Mouse (Mus musculus) liver, postnatal 0 days (tissue): ENCODE results near the gene Meox1. TPM values are rescaled to one million over a fixed set of nuclear protein-coding genes. Genes with fewer than 3 reads are reported as not detected.

Experiments
- ATAC-seq: fragments of 200-750 bp; cut with Nextera tagmentation; 2 replicates; pipeline ENCODE4 v1.8.0; 2017; ENCODE audit warnings: mild to moderate bottlenecking, moderate library complexity
- DNase-seq: peaks from one replicate; pipeline ENCODE4 v3.0.0-alpha.2; 2016
- H3K27ac ChIP-seq: fragments of 300-500 bp; sonication (generic); 2 replicates; pipeline ENCODE4 v1.5.1; 2014; ENCODE audit warnings: antibody characterized with exemption, moderate library complexity, mild to moderate bottlenecking, low read depth
- H3K27me3 ChIP-seq: fragments of 300-500 bp; sonication (generic); 2 replicates; pipeline ENCODE4 v1.6.1; 2014; ENCODE audit warnings: low read length, control low read depth, mixed read lengths; ENCODE audit not compliant: insufficient read depth
- H3K36me3 ChIP-seq: fragments of 300-500 bp; sonication (generic); replicated peaks from 2 replicates; pipeline ENCODE4 v1.6.1; 2014; ENCODE audit warnings: mild to moderate bottlenecking, control low read depth, low read length, moderate library complexity, mixed read lengths; ENCODE audit not compliant: insufficient read depth
- H3K4me1 ChIP-seq: fragments of 300-500 bp; sonication (generic); 2 replicates; pipeline ENCODE4 v1.6.1; 2014; ENCODE audit warnings: antibody characterized with exemption, mild to moderate bottlenecking, control low read depth; ENCODE audit not compliant: insufficient read depth
- H3K4me2 ChIP-seq: fragments of 300-500 bp; sonication (generic); 2 replicates; pipeline ENCODE4 v1.6.1; 2014; ENCODE audit warnings: low read depth, mild to moderate bottlenecking, low read length, moderate library complexity, mixed read lengths
- H3K4me3 ChIP-seq: fragments of 300-500 bp; sonication (generic); 2 replicates; pipeline ENCODE4 v1.5.1; 2014; ENCODE audit warnings: low read depth, low read length
- H3K9ac ChIP-seq: fragments of 300-500 bp; sonication (generic); replicated peaks from 2 replicates; pipeline ENCODE4 v1.6.1; 2014; ENCODE audit warnings: mild to moderate bottlenecking, moderate library complexity
- H3K9me3 ChIP-seq: fragments of 300-500 bp; sonication (generic); 2 replicates; pipeline ENCODE4 v1.6.1; 2016; ENCODE audit warnings: mild to moderate bottlenecking, control low read depth, low read length, mixed read lengths
- CTCF ChIP-seq: sonication (generic); IDR thresholded peaks from 2 replicates; pipeline ENCODE4 v1.5.1; 2016; ENCODE audit warnings: antibody characterized with exemption, low read depth
- EP300 ChIP-seq: IDR thresholded peaks from 2 replicates; pipeline ENCODE4 v1.6.1; 2016; ENCODE audit warnings: antibody characterized with exemption, low read depth, mild to moderate bottlenecking
- WGBS: fragments of 180-500 bp; shearing (Covaris S2); extraction: QIAGEN DNeasy Blood & Tissue Kit; methylation state at CpG from one replicate; pipeline ENCODE4 v1.1.7; 2014; ENCODE audit not compliant: insufficient replicate concordance; 5-methylcytosine and 5-hydroxymethylcytosine counted together
- polyA plus RNA-seq: library from polyadenylated mRNA; unstranded; fragments of >200 nt; fragmentation: Nextera tagmentation; extraction: Ambion mirVana; gene quantifications from 2 replicates; pipeline ENCODE4 v1.2.1, GENCODE M21; 2015

Meox1 gene
- polyA plus RNA-seq, 1 experiment from 2014 or later, result 0.05 TPM

DNA sequence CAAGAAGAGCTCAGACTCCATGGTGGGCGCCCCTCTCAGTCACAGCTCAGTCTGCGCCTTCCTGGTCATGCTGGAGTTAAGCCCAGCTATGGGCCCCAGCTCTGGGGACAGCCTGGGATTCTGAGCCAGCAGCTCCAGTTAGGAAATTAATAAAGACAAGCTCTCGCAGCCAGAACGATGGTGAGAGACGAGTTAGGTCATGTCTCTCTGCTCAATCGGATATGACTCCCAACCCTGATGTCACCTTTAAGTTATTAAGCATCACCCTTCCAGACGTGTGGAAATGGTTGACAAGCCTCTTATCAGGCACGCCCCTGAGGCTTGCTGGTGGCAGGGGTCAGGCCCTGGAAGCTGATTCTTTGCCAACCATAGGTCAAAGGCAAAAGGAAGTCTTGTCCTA is 20.3 kb downstream of the Meox1 start:
- Histone ChIP-seq H3K4me1 (peaks cover 9% of the 10 kb centered on the region; the same call in 1 of the 2 replicates), H3K27me3 (0 out of 2 replicates have a peak, but pooled peaks cover 4% of the 10 kb centered on the region), H3K27ac (no peak overlapping the region), H3K36me3 (no peaks in the 10 kb centered on the region), H3K9me3 (no peaks in the 10 kb centered on the region), H3K4me2 (no peak overlapping the region), H3K9ac (no peak overlapping the region), H3K4me3 (no peak overlapping the region)
- no peak for DNase-seq
- 57% methylated on average over 8 of the region's 8 CpGs for WGBS
- TF ChIP-seq CTCF (no peak), EP300 (no peak)
- ATAC-seq, result no peak

DNA sequence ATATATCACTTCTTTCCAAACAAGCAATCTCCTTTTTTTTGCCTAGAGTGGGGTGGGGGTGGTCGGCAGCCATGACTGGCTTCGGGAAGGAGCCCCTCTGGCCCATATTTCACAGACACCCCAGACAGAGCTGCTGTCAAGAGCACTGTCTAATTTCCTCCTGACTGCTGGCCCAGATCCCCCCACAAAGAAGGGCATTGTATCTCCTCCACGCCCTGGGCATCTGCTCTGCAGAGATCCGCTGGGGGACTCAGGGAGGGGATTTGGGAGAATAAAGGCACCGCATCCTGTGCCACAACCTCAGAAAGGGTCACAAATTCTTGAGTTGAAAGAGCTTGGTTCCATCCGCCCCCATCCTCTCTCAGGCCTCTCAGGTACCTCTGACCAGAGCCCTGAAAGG is 22.7 kb downstream of the Meox1 start:
- Histone ChIP-seq H3K36me3 (no peaks in the 10 kb centered on the region), H3K9ac (no peak overlapping the region), H3K27ac (no peak overlapping the region), H3K4me3 (no peak overlapping the region), H3K4me2 (no peak overlapping the region), H3K27me3 (no peaks in the 10 kb centered on the region), H3K4me1 (0 out of 2 replicates have a peak, but pooled peaks cover 3% of the 10 kb centered on the region), H3K9me3 (no peaks in the 10 kb centered on the region)
- ATAC-seq (no peak), DNase-seq (no peak)
- TF ChIP-seq EP300 (no peak), CTCF (no peak)
- WGBS, result 68% methylated on average over 6 of the region's 6 CpGs

DNA sequence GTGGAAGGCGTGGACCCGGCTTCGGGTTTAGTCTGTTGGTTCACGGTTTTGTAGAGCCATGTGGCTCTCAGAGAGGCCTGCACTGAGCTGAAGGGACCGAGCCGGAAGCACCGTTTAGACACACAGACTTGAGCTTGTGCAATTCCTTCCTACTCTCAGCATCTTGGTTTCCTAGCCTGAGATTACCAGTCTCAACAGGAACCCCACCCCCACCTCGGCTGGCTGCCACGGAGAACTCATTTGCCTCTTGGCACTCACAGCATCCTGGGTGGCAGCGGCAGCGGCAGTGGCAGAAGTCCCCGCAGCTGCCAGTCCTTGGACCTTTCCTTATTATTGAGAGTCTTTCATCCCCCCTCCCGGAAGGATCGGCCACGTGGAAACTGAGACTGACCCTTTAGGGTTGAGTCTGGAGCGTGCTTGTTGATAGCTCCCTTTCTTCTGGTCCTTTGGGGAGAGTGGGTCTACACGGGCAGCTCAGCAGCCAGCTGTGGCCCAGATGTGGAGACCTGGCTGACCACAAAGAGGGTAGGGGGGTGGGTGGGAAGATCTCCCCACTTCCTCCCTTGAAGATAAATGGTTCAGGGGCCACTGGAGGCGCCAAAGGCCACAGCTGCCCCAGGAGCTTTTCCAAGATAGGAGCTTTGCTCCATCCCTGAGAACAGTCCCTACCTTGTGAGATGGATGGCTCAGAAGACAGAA is 24.0 kb downstream of the Meox1 start:
- DNase-seq (peak; percentile 22), ATAC-seq (no peak)
- Histone ChIP-seq H3K4me3 (no peak overlapping the region), H3K4me2 (no peak overlapping the region), H3K9ac (no peak overlapping the region), H3K27ac (no peak overlapping the region), H3K36me3 (no peaks in the 10 kb centered on the region), H3K4me1 (0 out of 2 replicates have a peak, but pooled peaks cover 3% of the 10 kb centered on the region), H3K9me3 (no peaks in the 10 kb centered on the region), H3K27me3 (no peaks in the 10 kb centered on the region)
- no peak for TF ChIP-seq EP300
- no peak for TF ChIP-seq CTCF
- 35% methylated on average over 18 of the region's 18 CpGs for WGBS

DNA sequence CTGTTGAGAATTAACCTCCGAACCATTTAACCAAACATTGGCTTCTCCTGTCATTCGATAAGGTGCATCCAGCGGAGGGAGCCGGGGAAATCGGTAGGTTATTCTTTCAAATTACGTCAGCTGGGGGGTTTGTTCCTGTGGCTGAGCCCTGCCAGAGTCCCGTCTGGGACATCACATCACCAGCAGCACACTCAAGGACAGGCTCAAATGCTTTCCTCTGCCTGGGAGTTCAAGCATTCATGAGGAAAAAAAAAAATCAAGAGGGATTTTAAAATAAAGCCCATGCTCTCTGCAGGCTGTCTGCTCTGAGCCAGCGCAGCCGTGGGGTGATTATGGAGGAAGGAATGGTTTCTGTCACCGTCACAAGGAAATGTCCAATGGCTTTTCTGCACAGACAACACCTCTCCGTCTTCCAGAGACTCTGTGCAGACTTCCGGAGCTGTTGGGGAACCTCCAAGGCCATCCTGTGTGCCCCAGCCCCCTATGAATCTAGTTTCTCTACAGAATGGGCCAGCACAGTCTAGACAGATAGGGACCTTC is 26.6 kb downstream of the Meox1 start:
- H3K27ac ChIP-seq, result no peak overlapping the region
- no peak for ATAC-seq
- no peaks in the 10 kb centered on the region for H3K9me3 ChIP-seq

DNA sequence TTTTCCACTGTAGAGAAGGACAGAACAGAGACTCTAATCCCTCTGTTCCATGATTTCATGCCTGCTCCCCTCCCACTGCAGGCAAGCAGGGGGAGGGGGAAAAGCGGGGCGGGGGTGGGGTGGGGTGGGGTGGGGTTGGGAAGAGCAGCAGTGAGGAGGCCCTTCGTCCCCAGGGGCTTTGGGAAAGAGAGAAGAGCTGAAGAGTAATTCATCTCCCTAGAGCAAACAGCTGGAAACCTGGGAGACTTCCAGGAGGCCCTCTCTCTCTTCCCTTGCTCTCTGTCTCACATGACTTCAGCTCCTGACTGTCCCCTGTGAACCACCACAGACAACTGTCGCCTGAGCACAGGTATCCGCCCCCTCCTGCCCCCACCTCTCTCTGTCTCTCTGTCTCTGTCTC is 35.4 kb downstream of the Meox1 start:
- ATAC-seq (no peak), DNase-seq (no peak)
- no peaks in the 10 kb centered on the region for H3K36me3 ChIP-seq
- no peak overlapping the region for H3K4me2 ChIP-seq
- no peaks in the 10 kb centered on the region for H3K4me1 ChIP-seq
- H3K27ac ChIP-seq, result no peak overlapping the region
- WGBS, result 28% methylated on average over 4 of the region's 5 CpGs
- H3K27me3 ChIP-seq, result no peaks in the 10 kb centered on the region
- TF ChIP-seq CTCF, result no peak
- no peak for TF ChIP-seq EP300
- no peak overlapping the region for H3K9ac ChIP-seq
- no peaks in the 10 kb centered on the region for H3K9me3 ChIP-seq
- H3K4me3 ChIP-seq, result no peak overlapping the region

More for the DNA sequence above, 26.6 kb downstream of the Meox1 start:
- Histone ChIP-seq H3K4me2 (no peak overlapping the region), H3K36me3 (no peaks in the 10 kb centered on the region), H3K4me1 (0 out of 2 replicates have a peak, but pooled peaks cover 3% of the 10 kb centered on the region), H3K9ac (no peak overlapping the region), H3K4me3 (no peak overlapping the region), H3K27me3 (no peaks in the 10 kb centered on the region)
- no peak for DNase-seq
- 75% methylated on average over 12 of the region's 12 CpGs for WGBS
- TF ChIP-seq CTCF, result no peak
- TF ChIP-seq EP300, result no peak

DNA sequence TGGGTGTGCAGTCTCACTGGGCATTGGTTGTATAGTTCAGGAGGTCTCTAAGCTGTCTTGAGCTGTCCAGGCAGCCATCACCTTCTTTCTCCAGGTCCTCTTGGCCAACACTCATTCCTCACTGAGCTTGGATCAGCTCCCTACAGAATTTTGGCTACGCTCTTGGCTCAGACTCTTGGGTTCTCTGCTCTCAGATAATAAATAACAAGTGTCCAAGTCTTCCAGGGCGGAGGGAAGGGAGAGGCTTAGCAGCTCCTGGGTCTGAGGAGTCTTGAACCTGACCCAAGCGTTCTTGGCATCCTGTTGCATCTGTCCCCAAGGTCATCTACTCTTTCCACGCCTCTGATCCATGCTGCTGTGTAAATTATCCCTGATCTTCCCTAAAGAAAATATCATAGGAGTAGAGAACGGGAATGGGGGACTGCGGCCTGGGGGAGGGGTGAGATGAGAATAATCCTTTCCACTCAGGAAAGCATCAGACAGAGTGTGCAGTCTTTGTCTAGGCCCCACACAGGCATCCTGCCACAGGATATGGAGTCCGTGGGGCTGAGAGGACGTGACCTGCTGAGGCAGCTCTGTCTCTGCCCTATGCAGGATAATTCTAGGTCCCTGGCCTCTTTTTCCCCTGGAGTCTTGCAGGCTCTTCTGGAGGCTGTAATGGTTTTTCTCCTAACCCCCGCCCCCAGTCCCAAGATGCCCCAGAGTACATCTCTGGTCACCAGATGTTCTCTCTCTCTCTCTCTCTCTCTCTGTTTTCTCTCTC is 38.0 kb downstream of the Meox1 start:
- no peak for ATAC-seq
- no peak for TF ChIP-seq CTCF
- no peak for TF ChIP-seq EP300
- 62% methylated on average over 9 of the region's 9 CpGs for WGBS
- no peak overlapping the region for H3K4me3 ChIP-seq
- no peaks in the 10 kb centered on the region for H3K27me3 ChIP-seq
- no peak for DNase-seq
- H3K4me2 ChIP-seq, result no peak overlapping the region
- H3K36me3 ChIP-seq, result no peaks in the 10 kb centered on the region
- no peak overlapping the region for H3K27ac ChIP-seq
- H3K9me3 ChIP-seq, result no peaks in the 10 kb centered on the region
- H3K4me1 ChIP-seq, result no peaks in the 10 kb centered on the region
- H3K9ac ChIP-seq, result no peak overlapping the region
